Mouse (Mus musculus): Measurements from ENCODE around the gene Rasl12.

GRCm38 (mm10) chr9:65404331-65405183 lies 6.3 kb downstream of the Rasl12 start:
- TF ChIP-seq POLR2A (IDR thresholded peaks at IDR 0.05; ENCODE audit: borderline replicate concordance, extremely low read depth, low read depth, low read length): no peak
- no peak for TF ChIP-seq CTCF (IDR thresholded peaks at IDR 0.05; ENCODE audit: insufficient read depth, low read length)

Measured in lung, adult 2 months (tissue).